Mouse (Mus musculus): Measurements from ENCODE around the gene Foxn1.

Foxn1 gene

GRCm38 (mm10) chr11:78327634-78328511 lies 58.5 kb downstream of the Foxn1 start, which contains the start of gene Pigs:
Gene Pigs (plus strand): TSS chr11:78328415.
- DNase-seq (ENCODE audit: low spot score): peak; percentile 92

DNA sequence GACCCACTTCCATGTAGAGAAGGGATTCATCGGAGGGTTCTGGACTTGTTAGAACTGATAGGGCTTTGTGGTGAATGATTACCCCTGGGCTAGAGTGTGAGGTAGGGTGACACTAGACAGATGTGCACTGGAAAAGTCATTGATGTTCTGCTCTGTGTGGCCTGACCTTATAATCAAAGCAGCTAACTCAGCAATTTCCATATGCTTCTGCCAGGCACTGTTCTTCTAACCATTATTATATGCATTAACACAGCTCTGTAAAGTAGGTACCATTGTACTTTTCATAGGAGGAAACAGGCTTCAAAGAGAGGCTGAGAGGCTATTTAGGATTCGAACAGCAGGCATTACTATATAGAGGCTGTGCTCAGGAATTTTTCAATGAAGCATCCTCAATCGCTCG lies 59.1 kb downstream of the Foxn1 start:
- DNase-seq (ENCODE audit: low spot score): no peak

- DNase-seq (ENCODE audit: low spot score): no peak
Observed at GRCm38 (mm10) chr11:78324965-78325364, 61.4 kb downstream of the Foxn1 start.

DNA sequence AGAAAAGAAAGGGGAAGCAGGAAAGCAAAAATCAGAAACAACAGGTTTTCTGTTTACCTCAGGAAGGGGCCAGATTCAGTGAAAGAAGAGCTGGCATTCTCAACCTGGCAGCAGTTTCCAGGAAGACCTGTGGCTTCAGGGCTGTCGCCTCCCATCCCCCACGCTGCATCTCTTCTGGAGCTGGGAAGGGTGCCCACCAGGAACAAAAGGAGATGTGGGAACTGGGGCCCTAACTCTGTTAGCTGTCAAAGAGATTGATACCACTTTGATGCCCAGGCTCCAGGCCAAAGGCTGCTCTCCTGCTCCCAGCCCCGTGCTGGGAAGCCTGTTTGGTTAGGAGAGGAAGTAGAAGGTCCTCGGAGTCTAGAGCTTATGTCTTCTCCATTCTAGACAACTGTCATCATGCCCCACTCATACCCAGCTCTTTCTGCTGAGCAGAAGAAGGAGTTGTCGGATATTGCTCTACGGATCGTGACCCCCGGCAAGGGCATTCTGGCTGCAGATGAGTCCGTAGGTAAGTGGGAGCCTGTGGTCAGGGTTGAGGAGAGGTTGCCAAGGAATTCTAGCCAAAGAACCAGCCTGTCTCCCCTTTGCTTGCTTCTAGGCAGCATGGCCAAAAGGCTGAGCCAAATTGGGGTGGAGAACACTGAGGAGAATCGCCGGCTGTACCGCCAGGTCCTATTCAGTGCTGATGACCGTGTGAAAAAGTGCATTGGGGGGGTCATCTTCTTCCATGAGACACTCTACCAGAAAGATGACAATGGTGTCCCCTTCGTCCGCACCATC lies 62.2 kb downstream of the Foxn1 start:
- DNase-seq (ENCODE audit: low spot score): no peak

- peak; percentile 84 for DNase-seq (ENCODE audit: low spot score)
Observed at GRCm38 (mm10) chr11:78322860-78323259, 63.5 kb downstream of the Foxn1 start, which contains the start of gene Aldoc. Gene Aldoc (plus strand): TSS chr11:78322968.

GRCm38 (mm10) chr11:78322076-78322831 lies 64.1 kb downstream of the Foxn1 start:
- DNase-seq (ENCODE audit: low spot score): no peak

GRCm38 (mm10) chr11:78318411-78318810 lies 67.9 kb downstream of the Foxn1 start:
- no peak for DNase-seq (ENCODE audit: low spot score)

- DNase-seq (ENCODE audit: low spot score): no peak
Observed at GRCm38 (mm10) chr11:78313662-78314061, 72.7 kb downstream of the Foxn1 start.

DNA sequence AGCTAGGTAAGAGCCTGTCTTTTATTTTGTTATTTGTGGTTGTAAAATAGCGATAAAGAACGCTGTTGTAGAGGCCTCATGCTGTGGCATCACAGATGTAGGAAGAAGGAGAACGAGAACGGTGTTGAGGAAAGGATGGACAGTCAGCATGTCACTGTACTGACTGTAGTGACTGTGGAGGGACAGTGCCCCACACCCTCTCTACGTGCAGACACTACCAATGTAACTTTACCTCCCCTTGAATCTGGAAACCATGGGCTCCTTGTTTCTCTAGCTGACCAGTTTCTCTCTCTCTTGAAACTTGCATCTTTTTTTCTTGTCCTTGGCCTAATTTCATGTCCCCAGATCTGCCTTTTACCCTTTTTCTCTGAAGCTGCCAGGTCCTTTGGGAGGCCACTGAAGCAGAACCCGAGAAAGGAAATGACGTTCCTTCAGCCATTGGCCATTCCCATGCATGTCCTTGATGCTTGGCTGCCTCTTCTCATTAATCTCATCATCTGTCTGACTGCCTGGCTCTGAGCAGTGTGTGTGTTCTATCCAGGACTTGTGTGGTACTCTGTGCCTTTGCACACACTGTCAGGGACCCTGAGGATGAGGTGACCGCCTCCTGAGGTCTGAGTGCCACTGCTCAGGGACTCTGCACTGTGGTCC lies 75.4 kb downstream of the Foxn1 start:
- no peak for DNase-seq (ENCODE audit: low spot score)
